Mouse (Mus musculus) stomach, embryonic 14.5 days (tissue): Measurements from ENCODE around the gene Plac1. TPM values are rescaled to one million over a fixed set of nuclear protein-coding genes. Genes with fewer than 3 reads are reported as not detected.

Experiments used
- ATAC-seq: fragments of 200-750 bp; cut with Nextera tagmentation; 2 replicates; pipeline ENCODE4 v1.8.0; 2017; ENCODE audit warnings: low read depth, moderate TSS enrichment; ENCODE audit not compliant: insufficient number of reproducible peaks, insufficient read depth, low FRiP score
- H3K27ac ChIP-seq: fragments of 300-500 bp; sonication (generic); 2 replicates; pipeline ENCODE4 v1.5.1; 2014; ENCODE audit warnings: mild to moderate bottlenecking, low read length, moderate library complexity, mixed read lengths
- H3K27me3 ChIP-seq: fragments of 300-500 bp; sonication (generic); 2 replicates; pipeline ENCODE4 v1.6.1; 2014; ENCODE audit warnings: low read length, control low read depth, mixed read lengths; ENCODE audit not compliant: control insufficient read depth, insufficient read depth
- H3K36me3 ChIP-seq: fragments of 300-500 bp; sonication (generic); 2 replicates; pipeline ENCODE4 v1.6.1; 2014; ENCODE audit warnings: mild to moderate bottlenecking, control low read depth, low read length, moderate library complexity, mixed read lengths; ENCODE audit not compliant: control insufficient read depth, insufficient read depth
- H3K4me1 ChIP-seq: fragments of 300-500 bp; sonication (generic); 2 replicates; pipeline ENCODE4 v1.6.1; 2014; ENCODE audit warnings: low read length, control low read depth, mixed read lengths; ENCODE audit not compliant: control insufficient read depth, insufficient read depth
- H3K4me2 ChIP-seq: fragments of 300-500 bp; sonication (generic); replicated peaks from 2 replicates; pipeline ENCODE4 v1.6.1; 2014; ENCODE audit warnings: low read depth, low read length, control low read depth
- H3K4me3 ChIP-seq: fragments of 300-500 bp; sonication (generic); 2 replicates; pipeline ENCODE4 v1.5.1; 2014; ENCODE audit warnings: low read depth, low read length, control low read depth
- H3K9ac ChIP-seq: fragments of 300-500 bp; sonication (generic); replicated peaks from 2 replicates; pipeline ENCODE4 v1.6.1; 2014; ENCODE audit warnings: low read depth, mild to moderate bottlenecking, control low read depth, low read length, moderate library complexity, mixed read lengths
- H3K9me3 ChIP-seq: fragments of 300-500 bp; sonication (generic); 2 replicates; pipeline ENCODE4 v1.6.1; 2016; ENCODE audit warnings: low read depth, low read length, control low read depth; ENCODE audit not compliant: control insufficient read depth
- WGBS: fragments of 180-500 bp; shearing (Covaris S2); extraction: QIAGEN DNeasy Blood & Tissue Kit; methylation state at CpG from one replicate; pipeline ENCODE4 v1.1.7; 2014; 5-methylcytosine and 5-hydroxymethylcytosine counted together
- polyA plus RNA-seq: library from polyadenylated mRNA; unstranded; fragments of >200 nt; fragmentation: Nextera tagmentation; extraction: Ambion mirVana; gene quantifications from 2 replicates; pipeline ENCODE4 v1.2.1, GENCODE M21; 2014

The Plac1 gene
- polyA plus RNA-seq, 1 experiment from 2014 or later = 15.3 TPM

- WGBS = 58% methylated on average over 4 of the region's 4 CpGs
Observed at GRCm38 (mm10) chrX:53097786-53098185, 142.1 kb downstream of the Plac1 start.

GRCm38 (mm10) chrX:53093381-53093780 is 146.5 kb downstream of the Plac1 start:
- no peak for ATAC-seq
- no peaks in the 10 kb centered on the region for H3K27me3 ChIP-seq
- H3K27ac ChIP-seq = no peak overlapping the region
- H3K9ac ChIP-seq = no peak overlapping the region
- no peak overlapping the region for H3K4me2 ChIP-seq
- no peak overlapping the region for H3K4me3 ChIP-seq
- no peaks in the 10 kb centered on the region for H3K4me1 ChIP-seq
- 49% methylated on average over 2 of the region's 2 CpGs for WGBS
- no peaks in the 10 kb centered on the region for H3K9me3 ChIP-seq
- no peaks in the 10 kb centered on the region for H3K36me3 ChIP-seq

More at GRCm38 (mm10) chrX:53097786-53098185, 142.1 kb downstream of the Plac1 start:
- Histone ChIP-seq H3K4me1 (peaks cover 8% of the 10 kb centered on the region; the same call in 1 of the 2 replicates), H3K27me3 (no peaks in the 10 kb centered on the region), H3K27ac (no peak overlapping the region), H3K9ac (no peak overlapping the region), H3K4me2 (no peak overlapping the region), H3K36me3 (no peaks in the 10 kb centered on the region), H3K4me3 (no peak overlapping the region), H3K9me3 (no peaks in the 10 kb centered on the region)
- no peak for ATAC-seq

- no peak overlapping the region for H3K4me2 ChIP-seq
- H3K9me3 ChIP-seq = no peaks in the 10 kb centered on the region
- 61% methylated on average over 5 of the region's 5 CpGs for WGBS
- no peaks in the 10 kb centered on the region for H3K27me3 ChIP-seq
- ATAC-seq = no peak
- H3K36me3 ChIP-seq = no peaks in the 10 kb centered on the region
- H3K4me3 ChIP-seq = no peak overlapping the region
- H3K9ac ChIP-seq = no peak overlapping the region
- no peaks in the 10 kb centered on the region for H3K4me1 ChIP-seq
- H3K27ac ChIP-seq = no peak overlapping the region
Observed at GRCm38 (mm10) chrX:53088663-53089292, 151.1 kb downstream of the Plac1 start.

GRCm38 (mm10) chrX:53087202-53087601 is 152.7 kb downstream of the Plac1 start:
- WGBS = 85% methylated on average over 1 of the region's 1 CpGs
- Histone ChIP-seq H3K4me3 (no peak overlapping the region), H3K27ac (no peak overlapping the region), H3K4me2 (no peak overlapping the region), H3K9ac (no peak overlapping the region), H3K36me3 (no peaks in the 10 kb centered on the region), H3K27me3 (no peaks in the 10 kb centered on the region), H3K9me3 (no peaks in the 10 kb centered on the region), H3K4me1 (no peaks in the 10 kb centered on the region)
- ATAC-seq = no peak

- H3K4me2 ChIP-seq = no peak overlapping the region
- H3K9me3 ChIP-seq = no peaks in the 10 kb centered on the region
- H3K4me1 ChIP-seq = no peaks in the 10 kb centered on the region
- H3K9ac ChIP-seq = no peak overlapping the region
- no peaks in the 10 kb centered on the region for H3K27me3 ChIP-seq
- no peak for ATAC-seq
- H3K27ac ChIP-seq = no peak overlapping the region
- H3K4me3 ChIP-seq = no peak overlapping the region
- no peaks in the 10 kb centered on the region for H3K36me3 ChIP-seq
- 71% methylated on average over 5 of the region's 5 CpGs for WGBS
Observed at GRCm38 (mm10) chrX:53085559-53085958, 154.4 kb downstream of the Plac1 start.

- H3K36me3 ChIP-seq = no peaks in the 10 kb centered on the region
- WGBS = 82% methylated on average over 3 of the region's 3 CpGs
Observed at GRCm38 (mm10) chrX:53064406-53064805, 175.5 kb downstream of the Plac1 start.

GRCm38 (mm10) chrX:53059426-53060007 is 180.4 kb downstream of the Plac1 start:
- no peak for ATAC-seq
- WGBS = 27% methylated on average over 11 of the region's 11 CpGs
- peak overlapping the region; percentile 52 for H3K4me2 ChIP-seq
- peak overlapping the region; percentile 39; the same call in 1 of the 2 replicates for H3K27ac ChIP-seq
- no peaks in the 10 kb centered on the region for H3K4me1 ChIP-seq
- H3K9ac ChIP-seq = no peak overlapping the region
- no peaks in the 10 kb centered on the region for H3K36me3 ChIP-seq
- no peak overlapping the region; the same call in 1 of the 2 replicates for H3K4me3 ChIP-seq
- H3K9me3 ChIP-seq = no peaks in the 10 kb centered on the region
- H3K27me3 ChIP-seq = no peaks in the 10 kb centered on the region

More at GRCm38 (mm10) chrX:53064406-53064805, 175.5 kb downstream of the Plac1 start:
- ATAC-seq = no peak
- Histone ChIP-seq H3K4me1 (no peaks in the 10 kb centered on the region), H3K27ac (no peak overlapping the region), H3K4me2 (no peak overlapping the region), H3K27me3 (no peaks in the 10 kb centered on the region), H3K9ac (no peak overlapping the region), H3K9me3 (no peaks in the 10 kb centered on the region), H3K4me3 (no peak overlapping the region)

GRCm38 (mm10) chrX:53058459-53059280 is 181.2 kb downstream of the Plac1 start:
- H3K36me3 ChIP-seq = no peaks in the 10 kb centered on the region; the same call in 1 of the 2 replicates
- H3K9me3 ChIP-seq = no peaks in the 10 kb centered on the region
- peak overlapping the region; percentile 52 for H3K4me2 ChIP-seq
- peak overlapping the region; percentile 29 for H3K4me3 ChIP-seq
- no peak overlapping the region; the same call in 1 of the 2 replicates for H3K9ac ChIP-seq
- peak overlapping the region; percentile 39; the same call in 1 of the 2 replicates for H3K27ac ChIP-seq
- 16% methylated on average over 33 of the region's 33 CpGs for WGBS
- 0 out of 2 replicates have a peak, but pooled peaks cover 4% of the 10 kb centered on the region for H3K4me1 ChIP-seq
- no peaks in the 10 kb centered on the region for H3K27me3 ChIP-seq
- no peak for ATAC-seq
